Mouse (Mus musculus) bone marrow macrophage, adult 2 months (primary cell): ENCODE results near the gene Rnf123. TPM values are rescaled to one million over a fixed set of nuclear protein-coding genes. Genes with fewer than 3 reads are reported as not detected.

ENCODE experiments used
- H3K27ac ChIP-seq: 2 replicates; pipeline ENCODE4 v1.5.1; 2012; ENCODE audit warnings: low read depth, low read length; ENCODE audit not compliant: insufficient read depth
- H3K4me1 ChIP-seq: 2 replicates; pipeline ENCODE4 v1.6.1; 2012; ENCODE audit warnings: low read length; ENCODE audit not compliant: control insufficient read depth, insufficient read depth
- H3K4me3 ChIP-seq: 2 replicates; pipeline ENCODE4 v1.5.1; 2012; ENCODE audit warnings: mild to moderate bottlenecking, low read length, moderate library complexity; ENCODE audit not compliant: insufficient read depth
- CTCF ChIP-seq: IDR thresholded peaks from 2 replicates; pipeline ENCODE4 v1.5.1; 2012; ENCODE audit warnings: low read depth, mild to moderate bottlenecking, low read length, moderate library complexity
- POLR2A ChIP-seq: IDR thresholded peaks from 2 replicates; pipeline ENCODE4 v1.6.1; 2012; ENCODE audit warnings: mild to moderate bottlenecking, low read depth, low read length, borderline replicate concordance
- polyA plus RNA-seq: library from polyadenylated mRNA; stranded (reverse); fragments of >200 nt; gene quantifications from 2 replicates; pipeline ENCODE4 v1.2.4, GENCODE M21; 2012; ENCODE audit not compliant: missing spikeins, insufficient read depth, insufficient read length

The Rnf123 gene
- polyA plus RNA-seq, 1 experiment = 23.5 TPM

DNA sequence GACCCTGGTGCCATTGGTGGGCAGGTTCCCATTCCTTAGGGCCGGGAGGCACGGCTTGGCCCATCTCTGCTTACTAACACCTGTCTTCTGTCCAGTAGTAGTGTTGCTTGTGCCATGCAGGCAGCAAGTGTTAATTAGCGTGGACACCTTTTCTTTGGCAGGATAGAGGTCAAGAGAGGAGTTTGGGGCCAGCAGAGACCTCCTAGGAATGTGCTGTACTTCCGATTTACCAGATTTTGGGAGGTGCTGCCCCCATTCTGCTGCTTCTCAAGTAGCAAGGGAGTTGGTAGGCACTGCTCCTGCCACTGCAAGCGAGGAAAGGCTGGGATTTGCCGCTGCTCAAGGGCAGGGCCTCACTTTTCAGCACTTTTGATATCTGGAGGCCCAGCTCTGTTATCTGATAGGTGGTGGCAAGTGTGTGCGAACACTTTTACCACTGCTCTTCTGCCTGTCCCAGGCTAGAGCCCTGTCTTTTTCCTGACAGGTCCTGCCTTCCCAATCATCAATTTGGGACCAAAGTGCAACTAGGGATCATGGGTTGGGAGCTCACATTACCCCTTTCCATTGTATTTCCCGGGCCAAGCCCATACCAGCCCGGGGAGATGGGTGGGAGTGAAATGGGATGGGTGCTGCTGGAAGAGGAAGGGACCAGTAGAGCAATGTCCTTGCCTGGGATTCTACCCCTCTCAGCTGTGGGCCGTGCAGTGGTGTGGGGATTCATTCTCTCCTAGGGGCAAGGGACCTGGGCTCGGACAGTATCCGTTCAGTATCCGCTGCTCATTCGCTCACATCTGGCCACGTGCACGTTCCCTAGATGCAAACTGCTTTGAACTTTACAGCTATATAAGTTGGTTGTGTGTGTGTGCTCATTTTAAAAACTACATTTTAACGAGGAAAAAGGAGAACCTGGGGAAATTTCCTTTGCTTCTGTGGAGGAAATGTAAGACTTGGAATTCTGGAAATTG lies 35.3 kb downstream of the Rnf123 start:
- peaks cover 10% of the 10 kb centered on the region for H3K4me1 ChIP-seq
- H3K27ac ChIP-seq = no peak overlapping the region; the same call in 1 of the 2 replicates
- no peak for TF ChIP-seq POLR2A
- no peak for TF ChIP-seq CTCF
- peak overlapping the region; percentile 59 for H3K4me3 ChIP-seq

DNA sequence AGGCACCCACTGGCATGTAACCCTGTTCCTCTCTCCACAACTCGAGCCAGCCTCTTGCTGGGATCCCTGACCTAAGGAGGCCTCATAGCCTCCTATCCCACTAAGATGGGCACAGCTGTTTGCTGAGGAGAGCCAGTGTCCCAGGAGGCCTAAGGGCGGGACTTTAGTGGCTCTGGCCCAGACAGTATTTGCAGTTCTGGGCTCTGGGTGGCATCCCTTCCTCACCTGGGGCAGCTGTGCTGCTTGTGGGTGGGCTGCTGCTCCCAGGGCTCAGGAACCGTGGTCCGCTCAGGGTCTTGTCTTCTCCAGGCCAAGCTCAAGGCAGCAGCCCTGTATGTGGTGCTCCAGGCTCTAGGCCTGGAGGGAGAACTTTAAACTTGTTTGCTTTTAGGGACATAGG lies 36.6 kb downstream of the Rnf123 start:
- no peak overlapping the region for H3K27ac ChIP-seq
- H3K4me1 ChIP-seq = peaks cover 8% of the 10 kb centered on the region

DNA sequence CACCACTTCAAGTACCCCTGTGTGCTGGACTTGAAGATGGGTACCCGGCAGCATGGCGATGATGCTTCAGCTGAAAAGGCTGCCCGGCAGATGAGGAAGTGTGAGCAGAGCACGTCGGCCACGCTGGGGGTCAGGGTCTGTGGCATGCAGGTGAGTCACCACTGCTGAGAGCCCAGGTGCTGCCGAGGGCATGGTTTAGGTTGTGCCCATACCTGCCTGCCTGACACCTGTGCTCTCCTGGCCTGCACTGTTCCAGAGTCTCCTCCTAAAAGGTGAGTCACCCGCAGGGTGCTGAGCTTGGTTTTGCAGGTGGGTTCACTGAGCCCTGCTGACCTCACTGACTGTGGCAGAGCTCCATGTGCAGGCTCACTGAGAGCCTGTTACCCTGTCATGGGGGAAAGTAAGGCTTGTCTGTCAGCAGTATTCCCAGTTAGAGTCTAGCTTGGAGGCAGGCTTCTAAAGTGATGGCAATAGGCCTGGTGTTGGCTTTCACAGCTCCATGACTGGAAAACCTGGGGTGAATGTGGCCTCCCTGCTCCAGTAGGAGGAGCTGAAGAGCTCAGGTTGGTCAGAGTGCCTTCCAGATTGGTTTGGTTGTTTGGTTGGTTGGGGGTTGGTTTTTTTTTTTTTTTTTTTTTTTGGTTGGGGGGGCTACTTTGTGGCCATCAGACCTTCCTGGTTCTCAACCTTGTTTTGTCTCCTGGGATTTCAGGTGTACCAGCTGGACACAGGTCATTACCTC lies 38.2 kb downstream of the Rnf123 start:
- no peak overlapping the region for H3K4me3 ChIP-seq
- no peak overlapping the region for H3K27ac ChIP-seq
- H3K4me1 ChIP-seq = peaks cover 4% of the 10 kb centered on the region
- TF ChIP-seq CTCF = no peak
- no peak for TF ChIP-seq POLR2A

More for the DNA sequence above, 36.6 kb downstream of the Rnf123 start:
- TF ChIP-seq CTCF (no peak), POLR2A (no peak)
- H3K4me3 ChIP-seq = no peak overlapping the region

DNA sequence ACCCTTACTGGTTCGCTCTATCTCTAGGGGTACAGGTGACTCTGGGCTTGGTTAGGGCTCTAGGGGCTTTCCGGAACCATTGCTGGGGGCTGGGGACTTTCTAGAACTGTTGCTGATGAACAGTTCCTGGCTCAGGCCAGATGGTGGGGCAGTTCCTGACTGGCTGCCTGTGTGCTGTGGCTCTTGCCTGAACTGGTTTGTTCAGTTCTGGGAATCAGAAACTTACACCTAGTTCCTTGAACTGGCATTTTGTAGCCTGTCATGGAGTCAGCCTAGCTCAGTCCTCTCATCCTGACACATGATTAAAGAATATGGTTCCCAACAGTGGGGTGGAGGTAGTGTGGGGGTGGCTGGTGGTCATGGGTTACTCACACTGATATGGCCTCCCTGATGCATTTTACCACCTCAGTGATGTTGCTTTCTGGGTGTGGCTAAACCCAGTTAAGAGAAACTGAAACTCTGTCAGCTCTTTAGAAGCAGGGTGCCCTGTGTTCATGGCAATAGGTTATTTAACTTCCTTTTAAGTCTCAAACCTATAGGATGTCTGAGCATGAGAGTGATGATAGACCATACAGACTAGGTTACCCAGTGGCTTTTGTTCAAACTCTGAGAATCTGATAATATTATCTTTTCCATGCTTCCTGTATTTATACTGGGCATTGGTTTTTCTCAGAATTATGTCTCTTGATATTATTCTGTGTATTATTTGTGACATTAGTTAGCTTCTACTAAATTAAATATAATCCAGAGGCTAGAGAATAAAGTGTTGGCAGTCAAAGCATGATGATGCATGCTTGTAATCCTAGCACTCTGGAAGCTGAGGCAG lies 47.6 kb downstream of the Rnf123 start:
- Histone ChIP-seq H3K27ac (no peak overlapping the region), H3K4me3 (no peak overlapping the region), H3K4me1 (no peaks in the 10 kb centered on the region)
- no peak for TF ChIP-seq POLR2A
- no peak for TF ChIP-seq CTCF

DNA sequence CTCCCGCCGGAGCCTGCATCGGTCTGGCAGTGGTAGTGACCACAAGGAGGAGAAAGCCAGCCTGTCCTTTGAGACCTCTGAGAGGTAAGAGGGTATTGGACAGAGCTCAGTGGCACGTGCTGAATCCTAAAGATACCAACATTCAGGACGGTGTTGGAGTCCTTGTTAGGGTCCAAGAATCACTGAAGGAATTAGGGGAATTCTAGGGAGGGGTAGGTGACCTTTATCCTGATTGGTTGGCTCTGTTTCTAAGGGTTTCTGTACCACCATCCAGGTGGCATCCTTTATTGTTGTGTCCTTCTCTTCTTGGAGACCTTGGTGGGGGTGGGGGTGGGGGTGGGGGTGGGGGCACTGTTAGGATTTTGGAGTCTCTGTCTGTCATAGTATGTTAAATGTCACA lies 51.0 kb downstream of the Rnf123 start:
- Histone ChIP-seq H3K4me3 (no peak overlapping the region), H3K4me1 (no peaks in the 10 kb centered on the region), H3K27ac (no peak overlapping the region)
- no peak for TF ChIP-seq CTCF

DNA sequence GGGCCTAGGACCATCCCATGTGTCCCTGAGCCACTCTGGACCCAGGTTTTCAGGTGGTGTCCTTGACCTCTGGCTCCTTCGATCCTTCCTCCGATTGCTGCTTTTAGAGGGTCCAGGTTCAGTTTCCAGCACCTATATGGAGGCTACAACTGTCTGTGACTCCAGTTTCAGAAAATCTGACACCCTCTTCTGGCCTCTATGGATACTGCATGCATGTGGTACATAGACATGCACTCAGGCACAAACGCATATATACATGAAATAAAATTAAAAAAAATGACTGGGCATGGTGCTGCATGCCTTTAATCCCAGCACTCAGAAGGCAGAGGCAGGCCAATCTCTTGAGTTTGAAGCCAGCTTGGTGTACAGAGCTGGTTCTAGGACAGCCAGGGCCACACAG lies 55.3 kb downstream of the Rnf123 start:
- Histone ChIP-seq H3K27ac (no peak overlapping the region), H3K4me1 (no peaks in the 10 kb centered on the region), H3K4me3 (no peak overlapping the region)
- no peak for TF ChIP-seq POLR2A
- no peak for TF ChIP-seq CTCF

DNA sequence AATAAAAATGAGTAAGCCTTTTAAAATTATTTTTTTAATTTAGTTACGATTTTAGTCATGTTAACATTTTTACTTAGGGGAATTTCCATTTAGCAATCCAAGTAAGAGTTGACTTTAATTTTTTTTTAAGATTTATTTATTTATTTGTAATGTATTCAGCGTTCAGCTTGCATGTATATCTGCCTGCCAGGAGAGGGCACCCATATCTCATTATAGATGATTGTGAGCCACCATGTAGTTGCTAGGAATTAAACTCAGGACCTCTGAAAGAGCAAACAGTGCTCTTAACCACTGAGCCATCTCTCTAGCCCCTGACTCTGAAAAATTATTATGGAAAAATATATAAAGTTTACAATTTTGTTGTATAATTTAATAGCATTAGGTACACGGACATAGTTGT lies 56.6 kb downstream of the Rnf123 start:
- H3K4me3 ChIP-seq = no peak overlapping the region
- TF ChIP-seq CTCF = no peak
- TF ChIP-seq POLR2A = no peak
- H3K27ac ChIP-seq = no peak overlapping the region
- H3K4me1 ChIP-seq = no peaks in the 10 kb centered on the region

DNA sequence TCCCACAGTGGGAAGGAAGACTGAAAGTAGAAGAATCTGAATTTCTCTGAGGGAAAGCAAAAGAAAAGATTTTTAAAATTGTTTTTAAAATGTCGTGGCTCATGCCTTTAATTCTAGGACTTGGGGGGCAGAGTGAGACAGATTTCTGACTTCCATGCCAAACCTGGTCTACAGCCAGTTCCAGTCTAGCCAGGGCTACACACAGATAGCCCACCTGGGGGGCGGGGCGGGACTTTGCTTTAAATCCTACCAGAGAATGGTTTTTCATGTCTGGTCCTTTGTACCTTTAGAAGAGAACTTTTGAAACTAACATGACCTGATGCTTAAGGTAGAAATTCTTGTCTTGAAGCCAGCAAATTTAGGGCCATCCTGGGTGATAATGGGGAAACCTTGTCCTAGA lies 59.9 kb downstream of the Rnf123 start:
- Histone ChIP-seq H3K4me3 (no peak overlapping the region), H3K4me1 (0 out of 2 replicates have a peak, but pooled peaks cover 5% of the 10 kb centered on the region), H3K27ac (no peak overlapping the region)
- TF ChIP-seq CTCF = no peak

DNA sequence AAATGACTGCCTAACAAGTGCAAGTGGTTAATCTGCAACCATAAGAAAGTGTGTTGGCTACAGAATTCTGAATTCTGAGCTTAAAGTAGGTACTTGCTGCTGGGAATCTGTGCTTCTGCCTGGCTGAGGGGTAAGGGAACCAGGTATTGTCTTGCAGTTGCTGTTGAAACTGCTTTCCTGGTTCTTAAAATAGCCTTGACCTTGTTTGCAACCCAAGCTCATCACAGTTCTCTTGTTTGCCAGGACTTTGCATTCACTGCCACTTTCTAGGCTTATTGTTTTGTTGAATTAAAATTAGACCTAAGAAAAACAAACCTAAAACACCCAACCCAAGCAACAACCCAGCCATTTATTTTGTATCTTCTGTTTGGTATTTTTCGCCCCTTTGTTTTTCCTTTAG lies 62.4 kb downstream of the Rnf123 start:
- Histone ChIP-seq H3K27ac (no peak overlapping the region), H3K4me3 (no peak overlapping the region), H3K4me1 (0 out of 2 replicates have a peak, but pooled peaks cover 5% of the 10 kb centered on the region)
- no peak for TF ChIP-seq POLR2A
- TF ChIP-seq CTCF = no peak
